Mouse (Mus musculus) liver, adult 2 months (tissue): ENCODE results near the gene Scd1. TPM values are rescaled to one million over a fixed set of nuclear protein-coding genes. Genes with fewer than 3 reads are reported as not detected.
"Not testable (repeated sequence)": the region's sequence is repeated elsewhere in the genome, so short reads cannot be mapped to it uniquely, and the experiment has no call there.

Experiments
- DNase-seq: peaks from one replicate; pipeline ENCODE4 v3.0.0-alpha.2; 2011; ENCODE audit warnings: low read depth, low spot score; ENCODE audit errors: extremely low read depth
- H3K27ac ChIP-seq: fragments of 200-500 bp; replicated peaks from 2 replicates; pipeline ENCODE4 v1.5.1; 2012; ENCODE audit warnings: low read depth, mild to moderate bottlenecking, control low read depth, inconsistent platforms, low read length; ENCODE audit not compliant: insufficient read depth
- H3K27me3 ChIP-seq: fragments of 200-500 bp; 2 replicates; pipeline ENCODE4 v1.6.1; 2012; ENCODE audit warnings: mild to moderate bottlenecking, moderate library complexity, low read length, inconsistent platforms; ENCODE audit not compliant: control insufficient read depth, insufficient read depth
- H3K36me3 ChIP-seq: fragments of 200-500 bp; 2 replicates; pipeline ENCODE4 v1.6.1; 2012; ENCODE audit warnings: low read length, inconsistent platforms; ENCODE audit not compliant: control insufficient read depth, insufficient read depth
- H3K4me1 ChIP-seq: fragments of 200-500 bp; 2 replicates; pipeline ENCODE4 v1.6.1; 2011; ENCODE audit warnings: low read length; ENCODE audit not compliant: control insufficient read depth, insufficient read depth
- H3K4me3 ChIP-seq: fragments of 200-500 bp; 2 replicates; pipeline ENCODE4 v1.5.1; 2011; ENCODE audit warnings: low read depth, mild to moderate bottlenecking, control low read depth, low read length, moderate library complexity; ENCODE audit not compliant: insufficient read depth
- H3K79me2 ChIP-seq: fragments of 200-500 bp; 2 replicates; pipeline ENCODE4 v1.6.1; 2012; ENCODE audit warnings: inconsistent platforms, mild to moderate bottlenecking, low read length, moderate library complexity; ENCODE audit not compliant: control insufficient read depth, insufficient read depth
- H3K9ac ChIP-seq: fragments of 200-500 bp; 2 replicates; pipeline ENCODE4 v1.6.1; 2012; ENCODE audit warnings: low read depth, mild to moderate bottlenecking, control low read depth, inconsistent platforms, low read length
- CTCF ChIP-seq: fragments of 200-500 bp; IDR thresholded peaks from 2 replicates; pipeline ENCODE4 v1.5.1; 2011; ENCODE audit warnings: low read depth, low read length, control low read depth
- POLR2A ChIP-seq: fragments of 200-500 bp; IDR thresholded peaks from 2 replicates; pipeline ENCODE4 v1.6.1; 2011; ENCODE audit warnings: low read length, control low read depth; ENCODE audit not compliant: insufficient read depth; ENCODE audit errors: extremely low read depth
- WGBS: fragments of 180-500 bp; shearing (Covaris S2); methylation state at CpG from one replicate; pipeline ENCODE4 v1.1.7; 2018; 5-methylcytosine and 5-hydroxymethylcytosine counted together
- polyA plus RNA-seq: library from polyadenylated mRNA; depleted of rRNA; stranded (reverse); fragments of >200 nt; gene quantifications from 2 replicates; pipeline ENCODE4 v1.2.3, GENCODE M21; 2012
- total RNA-seq: library from RNA; depleted of rRNA; stranded (reverse); fragments of >200 nt; gene quantifications from 2 replicates; pipeline ENCODE4 v1.2.3, GENCODE M21; 2014

Gene Scd1
- total and polyA plus RNA-seq, 2 experiments = 1,338 to 8,115 TPM

DNA sequence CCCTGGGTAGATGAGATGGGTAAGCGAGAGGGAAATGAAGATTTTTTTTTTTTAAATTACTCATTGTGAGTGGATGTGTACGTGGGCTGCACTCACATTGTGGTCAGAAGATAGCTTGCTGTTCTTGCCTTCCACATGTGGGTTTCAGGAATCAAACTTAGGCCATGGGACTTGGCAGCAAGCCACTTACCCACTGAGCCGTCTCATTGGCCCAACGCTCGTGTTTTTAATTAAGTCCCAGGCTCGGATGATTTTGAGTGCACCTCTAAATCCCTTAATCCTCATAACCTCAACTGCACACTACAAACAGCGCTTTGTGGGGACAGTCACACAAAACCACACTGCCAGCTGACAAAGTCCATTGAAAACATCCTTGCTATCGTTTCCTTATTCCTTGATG, 38.3 kb downstream of the Scd1 start:
- no peak for DNase-seq
- H3K27me3 ChIP-seq = no peaks in the 10 kb centered on the region
- no peaks in the 10 kb centered on the region for H3K4me1 ChIP-seq
- H3K27ac ChIP-seq = no peak overlapping the region
- H3K36me3 ChIP-seq = no peaks in the 10 kb centered on the region
- TF ChIP-seq POLR2A = no peak
- TF ChIP-seq CTCF = no peak
- H3K79me2 ChIP-seq = no peaks in the 10 kb centered on the region
- 84% methylated on average over 8 of the region's 8 CpGs for WGBS
- no peak overlapping the region for H3K9ac ChIP-seq
- no peak overlapping the region for H3K4me3 ChIP-seq

DNA sequence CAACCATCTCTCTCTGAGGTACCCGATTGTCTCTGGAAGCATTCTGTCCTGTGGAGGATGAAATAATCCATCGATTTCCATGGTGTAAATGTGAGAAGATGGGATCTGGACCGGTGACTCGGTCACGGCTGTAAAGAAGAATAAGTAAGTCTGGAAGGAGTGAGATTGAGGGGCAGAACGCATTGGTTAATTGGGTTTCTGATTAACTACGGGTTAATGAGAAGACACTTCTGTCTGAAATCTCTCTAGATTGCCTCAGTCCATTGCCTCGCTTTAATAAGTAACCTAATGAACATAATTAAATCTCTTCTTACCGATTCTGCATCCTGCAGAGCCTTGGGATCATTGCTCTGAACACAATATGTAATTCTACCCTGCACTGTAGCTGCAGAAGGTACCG, 40.6 kb downstream of the Scd1 start:
- not testable (repeated sequence) for H3K9ac ChIP-seq, H3K27me3 ChIP-seq, H3K4me3 ChIP-seq, H3K36me3 ChIP-seq, H3K27ac ChIP-seq, DNase-seq, H3K4me1 ChIP-seq, H3K79me2 ChIP-seq
- WGBS = 88% methylated on average over 10 of the region's 10 CpGs

DNA sequence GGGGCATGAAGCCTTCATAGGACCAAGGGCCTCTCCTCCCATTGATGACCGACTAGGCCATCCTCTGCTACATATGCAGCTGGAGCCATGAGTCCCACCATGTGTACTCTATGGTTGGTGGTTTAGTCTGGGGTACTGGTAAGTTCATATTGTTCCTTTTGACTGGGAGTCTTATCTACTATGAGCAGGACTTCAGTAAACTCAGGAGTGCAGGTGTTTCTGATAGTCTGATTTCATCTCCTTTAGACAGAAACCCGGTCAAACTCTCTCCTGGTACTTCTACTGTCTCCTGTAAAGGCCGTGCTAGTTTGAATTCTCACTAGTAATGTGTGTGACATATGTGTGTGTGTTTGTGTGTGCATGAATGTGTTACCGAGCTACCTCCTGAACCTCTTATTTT, 41.9 kb downstream of the Scd1 start:
- H3K79me2 ChIP-seq = no peaks in the 10 kb centered on the region
- no peaks in the 10 kb centered on the region for H3K27me3 ChIP-seq
- no peak overlapping the region for H3K9ac ChIP-seq
- DNase-seq = no peak
- no peak overlapping the region for H3K4me3 ChIP-seq
- no peak for TF ChIP-seq POLR2A
- TF ChIP-seq CTCF = no peak
- no peaks in the 10 kb centered on the region for H3K4me1 ChIP-seq
- 87% methylated on average over 4 of the region's 4 CpGs for WGBS
- no peaks in the 10 kb centered on the region for H3K36me3 ChIP-seq
- H3K27ac ChIP-seq = no peak overlapping the region

DNA sequence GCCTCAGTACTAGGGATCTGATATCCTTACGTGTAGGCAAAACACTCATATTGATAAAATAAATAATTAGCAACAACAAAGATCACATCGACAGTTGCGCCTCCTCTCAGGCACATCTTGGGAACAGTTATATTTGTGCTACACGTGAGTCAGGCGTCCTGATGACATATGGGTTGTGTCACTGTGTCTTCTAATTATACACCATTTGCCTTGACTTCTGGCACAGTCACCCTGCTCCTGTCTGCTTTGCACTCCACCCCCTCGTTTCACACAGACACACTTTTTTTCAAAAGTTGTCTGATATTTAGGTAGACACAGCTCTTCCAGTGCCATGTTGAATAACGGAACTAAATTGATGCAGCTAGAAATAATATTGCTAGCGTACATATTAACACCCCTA, 43.6 kb downstream of the Scd1 start:
- Histone ChIP-seq H3K27ac (no peak overlapping the region), H3K79me2 (no peaks in the 10 kb centered on the region), H3K4me1 (no peaks in the 10 kb centered on the region), H3K27me3 (no peaks in the 10 kb centered on the region), H3K4me3 (no peak overlapping the region), H3K36me3 (no peaks in the 10 kb centered on the region), H3K9ac (no peak overlapping the region)
- 71% methylated on average over 8 of the region's 8 CpGs for WGBS
- TF ChIP-seq CTCF (no peak), POLR2A (no peak)
- no peak for DNase-seq

DNA sequence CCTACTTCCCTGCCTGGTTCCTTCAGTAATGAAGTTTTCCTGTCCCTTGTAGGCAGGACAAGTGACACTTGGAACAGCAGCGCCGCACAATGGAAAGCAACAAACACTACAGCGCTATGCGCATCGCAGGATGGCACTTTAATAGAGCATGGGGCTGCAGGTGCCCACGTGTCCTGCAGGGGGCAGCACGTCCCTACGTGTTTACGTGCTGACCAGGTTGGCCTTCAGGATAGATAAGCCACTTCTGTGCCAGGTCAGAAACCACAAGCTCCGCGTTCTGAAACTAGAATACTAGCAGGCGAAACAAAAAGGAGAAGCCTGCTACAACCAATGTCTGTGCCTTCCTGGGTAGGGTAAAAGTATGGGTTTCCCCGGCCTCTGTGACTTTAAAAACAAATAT, 44.1 kb downstream of the Scd1 start:
- Histone ChIP-seq H3K36me3 (no peaks in the 10 kb centered on the region), H3K27me3 (no peaks in the 10 kb centered on the region), H3K27ac (no peak overlapping the region), H3K4me3 (no peak overlapping the region), H3K79me2 (no peaks in the 10 kb centered on the region), H3K9ac (no peak overlapping the region), H3K4me1 (no peaks in the 10 kb centered on the region)
- DNase-seq = peak; percentile 68
- WGBS = 16% methylated on average over 13 of the region's 13 CpGs
- TF ChIP-seq CTCF = peak; percentile 99
- no peak for TF ChIP-seq POLR2A

DNA sequence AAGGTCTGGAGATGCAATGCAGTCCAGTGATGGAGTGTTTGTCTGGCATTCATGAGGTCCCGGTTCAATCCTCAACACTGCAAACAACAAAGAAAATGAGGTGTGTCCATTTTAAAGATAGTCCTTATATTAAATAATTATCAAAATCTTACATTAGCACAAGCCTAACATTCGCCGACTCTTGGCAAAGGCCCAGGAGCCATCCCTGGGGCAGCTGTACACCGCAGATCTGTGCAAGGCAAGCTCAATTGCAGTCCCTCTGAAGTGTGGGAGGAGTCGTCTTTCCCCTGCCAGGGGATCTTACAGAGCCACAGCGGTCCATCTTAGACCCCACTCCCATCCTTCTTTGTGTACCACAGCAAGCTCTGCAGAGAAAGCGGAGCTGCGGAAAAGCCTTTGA, 49.0 kb downstream of the Scd1 start:
- TF ChIP-seq CTCF (no peak), POLR2A (no peak)
- no peak for DNase-seq
- WGBS = 72% methylated on average over 8 of the region's 8 CpGs
- Histone ChIP-seq H3K9ac (no peak overlapping the region), H3K4me3 (no peak overlapping the region), H3K36me3 (no peaks in the 10 kb centered on the region), H3K27me3 (peaks cover 5% of the 10 kb centered on the region; the same call in 1 of the 2 replicates), H3K27ac (no peak overlapping the region), H3K4me1 (no peaks in the 10 kb centered on the region), H3K79me2 (no peaks in the 10 kb centered on the region)

DNA sequence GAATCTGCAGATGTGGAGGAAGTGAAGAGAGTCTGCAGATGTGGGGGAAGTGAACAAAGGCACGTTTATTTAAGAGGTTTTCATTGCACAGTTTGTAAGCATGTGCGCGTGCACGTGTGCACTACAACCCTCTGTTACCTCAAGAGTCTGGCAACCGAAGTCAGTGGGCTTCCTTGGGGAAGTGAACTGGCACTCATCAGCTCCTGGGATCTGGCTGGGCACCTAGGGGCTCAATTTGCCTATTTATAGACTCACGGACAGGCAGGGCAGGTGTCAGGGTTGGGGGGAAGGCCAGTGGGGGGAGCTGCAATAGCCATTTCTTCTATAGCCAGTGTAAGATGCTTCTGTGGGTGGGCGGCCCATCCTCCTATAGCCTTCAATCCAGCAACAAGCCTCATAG, 55.9 kb downstream of the Scd1 start:
- no peak overlapping the region for H3K27ac ChIP-seq
- H3K4me1 ChIP-seq = no peaks in the 10 kb centered on the region
- H3K27me3 ChIP-seq = peaks cover 14% of the 10 kb centered on the region; the same call in 1 of the 2 replicates
- no peaks in the 10 kb centered on the region for H3K79me2 ChIP-seq
- DNase-seq = no peak
- H3K9ac ChIP-seq = no peak overlapping the region
- WGBS = 83% methylated on average over 7 of the region's 7 CpGs
- H3K4me3 ChIP-seq = no peak overlapping the region
- H3K36me3 ChIP-seq = no peaks in the 10 kb centered on the region
- TF ChIP-seq POLR2A (no peak), CTCF (no peak)
